Mouse (Mus musculus): ENCODE measurements at regions not wholly inside any gene's neighbourhood (a gene's known extent, or its start where the extent isn't known, plus 50 kb on each side); places are given as distances from the start of the nearest gene placed in this dataset.
"Not testable (repeated sequence)": the region's sequence is repeated elsewhere in the genome, so short reads cannot be mapped to it uniquely, and the experiment has no call there.

DNA sequence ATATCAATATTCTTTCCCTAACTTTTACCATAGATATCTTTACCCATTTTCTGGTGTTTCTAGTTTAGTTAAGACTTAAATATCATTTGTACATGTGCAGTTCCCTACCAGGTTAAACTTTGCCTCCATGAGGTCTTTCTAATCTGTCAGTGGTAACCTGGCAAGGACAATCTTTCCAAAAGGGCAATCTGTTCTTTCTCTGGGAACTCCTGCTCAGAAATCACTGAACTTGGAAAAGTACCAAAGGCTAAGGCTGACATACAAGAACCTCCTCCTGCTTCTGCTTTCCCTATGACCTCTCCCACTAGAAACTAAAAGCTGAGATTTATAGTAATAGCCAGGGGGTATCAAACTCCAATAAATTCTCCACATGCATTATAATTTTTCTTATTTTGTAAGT is 1102.4 kb upstream of the Ghitm start:
- DNase-seq (ENCODE audit: low read depth, low spot score), result peak; percentile 3

- no peak for DNase-seq (ENCODE audit: low read depth, low spot score)
These were observed 1073.5 kb upstream of the Ghitm start for GRCm38 (mm10) chr14:38208591-38208990.

- DNase-seq (ENCODE audit: low read depth, low spot score), result no peak
These were observed 1056.7 kb upstream of the Ghitm start for GRCm38 (mm10) chr14:38191771-38192170.

DNA sequence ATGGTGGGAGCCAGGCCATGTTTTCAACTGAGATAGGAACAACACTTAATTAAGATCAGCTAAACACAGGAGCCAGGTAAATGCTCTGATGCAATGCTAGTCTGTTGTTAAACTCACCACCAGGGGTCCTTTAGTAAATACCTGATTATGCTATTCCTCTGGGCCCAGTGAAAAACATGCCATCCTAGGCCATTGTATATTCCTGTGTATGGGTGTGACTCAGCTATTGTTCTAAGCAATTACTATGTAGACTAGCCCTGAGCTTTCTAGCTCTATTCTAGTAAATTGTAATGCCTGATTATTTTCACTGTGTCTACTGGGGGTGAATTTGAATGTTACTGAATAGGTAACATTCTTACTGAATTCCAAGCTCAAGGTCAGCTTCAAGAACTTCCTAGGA is 1050.5 kb upstream of the Ghitm start:
- not testable (repeated sequence) for DNase-seq (ENCODE audit: low read depth, low spot score)

DNA sequence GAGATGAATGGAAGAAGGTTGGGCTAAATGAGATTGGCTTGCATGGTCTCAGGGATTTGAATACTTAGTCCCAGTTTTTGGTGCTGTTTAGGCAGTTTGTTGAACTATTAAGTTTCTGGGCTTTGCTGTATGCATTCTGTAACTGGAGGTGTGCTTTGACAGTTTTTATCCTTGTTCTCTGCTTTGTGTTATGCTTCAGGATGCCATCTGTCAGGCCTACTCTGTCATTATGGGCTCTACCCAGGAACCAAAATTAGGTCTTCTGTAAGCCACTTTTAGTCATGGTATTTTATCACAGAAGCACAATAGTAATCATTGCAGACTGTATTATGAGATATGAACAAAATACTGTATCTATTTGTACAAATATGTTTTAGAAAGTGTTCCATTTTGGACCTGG is 1017.8 kb upstream of the Ghitm start:
- peak; percentile 54 for DNase-seq (ENCODE audit: low read depth, low spot score)

- no peak for DNase-seq (ENCODE audit: low read depth, low spot score)
These were observed 995.6 kb upstream of the Ghitm start for GRCm38 (mm10) chr14:38130719-38131118.

All from brain, adult 2 months (tissue).